In genomic region chr15:97455672-97456071, GRCm38 (mm10) we compare ENCODE assay signal across 14 mouse cellular contexts.
A peak's percentile ranks its signal among the peaks of the same experiment; 100 is the strongest.
DNase-seq lines count a peak whose midpoint lies in the region; ATAC-seq and TF ChIP-seq lines count a peak whose summit lies in the region.
"Had no signal": no experiment of that assay in that cellular context is flagged by ENCODE, and none has a peak within 500 bp of the region (broad histone marks: within the 10 kb centered on the region; RNA-seq: fewer than 3 reads in every experiment).

No protein-coding gene starts in this region.

- H3K27me3 ChIP-seq in lung, embryonic 14.5 days (ENCODE audit: insufficient read depth, low read length), result no peaks in the 10 kb centered on the region
- H3K27me3 ChIP-seq in MEL (ENCODE audit: control insufficient read depth in 1 of 2, insufficient read depth in 2 of 2, low read length in 2 of 2) (no peaks in the 10 kb centered on the region), myocyte (ENCODE audit: control insufficient read depth, insufficient read depth, insufficient read length) (peaks cover 3% of the 10 kb centered on the region)
- no peaks in the 10 kb centered on the region for H3K27me3 ChIP-seq in heart, embryonic 15.5 days
- H3K27me3 ChIP-seq in midbrain, embryonic 16.5 days (ENCODE audit: control insufficient read depth, insufficient read depth, low read depth, low read length), result no peaks in the 10 kb centered on the region
- H3K27me3 ChIP-seq in kidney, embryonic 16.5 days (ENCODE audit: insufficient read depth, low read length), result 0 out of 2 replicates have a peak, but pooled peaks cover 2% of the 10 kb centered on the region
- H3K27me3 ChIP-seq: hindbrain, embryonic 13.5 days; kidney, embryonic 15.5 days; liver, embryonic 15.5 days; midbrain, embryonic 15.5 days had no signal

- WGBS in lung, embryonic 14.5 days, result 45% methylated on average over 5 of the region's 5 CpGs
- WGBS in heart, embryonic 15.5 days, result 43% methylated on average over 5 of the region's 5 CpGs
- WGBS in midbrain, embryonic 16.5 days, result 71% methylated on average over 5 of the region's 5 CpGs
- 48% methylated on average over 5 of the region's 5 CpGs for WGBS in kidney, embryonic 16.5 days

- no peaks in the 10 kb centered on the region for H3K9me3 ChIP-seq in lung, embryonic 14.5 days (ENCODE audit: low read depth, low read length)
- H3K9me3 ChIP-seq in MEL (replicated peaks; ENCODE audit: insufficient read depth, low read length), result no peaks in the 10 kb centered on the region
- H3K9me3 ChIP-seq in heart, embryonic 15.5 days (replicated peaks), result no peaks in the 10 kb centered on the region
- H3K9me3 ChIP-seq in midbrain, embryonic 16.5 days (replicated peaks; ENCODE audit: control insufficient read depth, low read length, poor library complexity, severe bottlenecking), result no peaks in the 10 kb centered on the region
- H3K9me3 ChIP-seq in kidney, embryonic 16.5 days (ENCODE audit: low read length), result no peaks in the 10 kb centered on the region
- H3K9me3 ChIP-seq: hindbrain, embryonic 13.5 days; kidney, embryonic 15.5 days; liver, embryonic 15.5 days; midbrain, embryonic 15.5 days had no signal

- TF ChIP-seq RAD21 in MEL (IDR thresholded peaks at IDR 0.05; ENCODE audit: low read depth, low read length), result no peak

- no peaks in the 10 kb centered on the region for H3K36me3 ChIP-seq in lung, embryonic 14.5 days (ENCODE audit: insufficient read depth)
- H3K36me3 ChIP-seq in MEL (ENCODE audit: control insufficient read depth in 1 of 2, insufficient read depth in 2 of 2, low read length in 2 of 2), result no peaks in the 10 kb centered on the region
- H3K36me3 ChIP-seq in heart, embryonic 15.5 days, result no peaks in the 10 kb centered on the region
- H3K36me3 ChIP-seq in myocyte (ENCODE audit: control insufficient read depth, insufficient read depth), result no peaks in the 10 kb centered on the region
- no peaks in the 10 kb centered on the region for H3K36me3 ChIP-seq in midbrain, embryonic 16.5 days (ENCODE audit: control insufficient read depth, insufficient read depth, low read length)
- no peaks in the 10 kb centered on the region for H3K36me3 ChIP-seq in kidney, embryonic 16.5 days (ENCODE audit: insufficient read depth, low read length)
- H3K36me3 ChIP-seq: hindbrain, embryonic 13.5 days; kidney, embryonic 15.5 days; liver, embryonic 15.5 days; midbrain, embryonic 15.5 days had no signal

- H3K4me1 ChIP-seq in lung, embryonic 14.5 days (ENCODE audit: insufficient read depth), result no peaks in the 10 kb centered on the region
- H3K4me1 ChIP-seq in MEL (ENCODE audit: control insufficient read depth in 1 of 2, insufficient read depth in 2 of 2, low read length in 2 of 2), result peaks cover 0 to 3% of the 10 kb centered on the region in 2 experiments; a peak in 1 of 4 replicates
- H3K4me1 ChIP-seq in heart, embryonic 15.5 days (replicated peaks), result no peaks in the 10 kb centered on the region
- H3K4me1 ChIP-seq in midbrain, embryonic 16.5 days (ENCODE audit: control insufficient read depth, insufficient read depth, low read length), result no peaks in the 10 kb centered on the region
- no peaks in the 10 kb centered on the region for H3K4me1 ChIP-seq in kidney, embryonic 16.5 days (ENCODE audit: insufficient read depth, low read length)
- H3K4me1 ChIP-seq: hindbrain, embryonic 13.5 days; midbrain, embryonic 15.5 days had no signal

- H3K4me3 ChIP-seq in lung, embryonic 14.5 days (ENCODE audit: low read depth, low read length), result no peak overlapping the region
- H3K4me3 ChIP-seq in MEL (ENCODE audit: control insufficient read depth in 1 of 2, insufficient read depth in 1 of 2, low read depth in 2 of 2, low read length in 2 of 2) (no peak overlapping the region), myocyte (no peak overlapping the region)
- no peak overlapping the region for H3K4me3 ChIP-seq in heart, embryonic 15.5 days
- H3K4me3 ChIP-seq in midbrain, embryonic 16.5 days (ENCODE audit: low read depth, low read length), result no peak overlapping the region
- H3K4me3 ChIP-seq in kidney, embryonic 16.5 days (ENCODE audit: low read length), result no peak overlapping the region
- H3K4me3 ChIP-seq: hindbrain, embryonic 13.5 days; kidney, embryonic 15.5 days; left cerebral cortex, adult 2 months; liver, embryonic 15.5 days; midbrain, embryonic 15.5 days had no signal

- H3K9ac ChIP-seq in lung, embryonic 14.5 days, result no peak overlapping the region
- H3K9ac ChIP-seq in MEL (ENCODE audit: control insufficient read depth, low read depth, low read length, poor library complexity, severe bottlenecking), result no peak overlapping the region
- H3K9ac ChIP-seq in heart, embryonic 15.5 days, result no peak overlapping the region
- H3K9ac ChIP-seq in midbrain, embryonic 16.5 days (ENCODE audit: low read depth, low read length), result no peak overlapping the region
- H3K9ac ChIP-seq in kidney, embryonic 16.5 days (replicated peaks; ENCODE audit: low read length), result no peak overlapping the region
- H3K9ac ChIP-seq: hindbrain, embryonic 13.5 days; kidney, embryonic 15.5 days; liver, embryonic 15.5 days; midbrain, embryonic 15.5 days had no signal

- H3K27ac ChIP-seq in lung, embryonic 14.5 days (ENCODE audit: low read depth), result no peak overlapping the region
- no peak overlapping the region for H3K27ac ChIP-seq in MEL (ENCODE audit: control insufficient read depth, low read depth, low read length)
- no peak overlapping the region for H3K27ac ChIP-seq in heart, embryonic 15.5 days
- no peak overlapping the region for H3K27ac ChIP-seq in midbrain, embryonic 16.5 days (ENCODE audit: low read length)
- H3K27ac ChIP-seq in kidney, embryonic 16.5 days (ENCODE audit: low read length), result no peak overlapping the region
- H3K27ac ChIP-seq: hindbrain, embryonic 13.5 days; kidney, embryonic 15.5 days; left cerebral cortex, adult 2 months; liver, embryonic 15.5 days; midbrain, embryonic 15.5 days had no signal

- no peak for TF ChIP-seq CTCF in lung, embryonic 14.5 days (IDR thresholded peaks at IDR 0.05; ENCODE audit: low read depth)
- TF ChIP-seq CTCF in MEL (IDR thresholded peaks at IDR 0.05 in 2 of 3, conservative IDR thresholded peaks at IDR 0.05 in 1 of 3; ENCODE audit: control insufficient read depth in 1 of 3, insufficient read depth in 1 of 3, low read depth in 2 of 3, low read length in 3 of 3, poor library complexity in 1 of 3, severe bottlenecking in 1 of 3), result no peak

- no peak overlapping the region for H3K4me2 ChIP-seq in lung, embryonic 14.5 days
- no peak overlapping the region for H3K4me2 ChIP-seq in heart, embryonic 15.5 days
- H3K4me2 ChIP-seq in myocyte (ENCODE audit: low read depth), result no peak overlapping the region
- H3K4me2 ChIP-seq in midbrain, embryonic 16.5 days (ENCODE audit: low read length), result no peak overlapping the region
- H3K4me2 ChIP-seq in kidney, embryonic 16.5 days (replicated peaks; ENCODE audit: low read depth, low read length), result no peak overlapping the region
- H3K4me2 ChIP-seq: hindbrain, embryonic 13.5 days; kidney, embryonic 15.5 days; liver, embryonic 15.5 days; midbrain, embryonic 15.5 days had no signal

- no peak overlapping the region for H3ac ChIP-seq in myocyte (ENCODE audit: control insufficient read depth, insufficient read length)

- no peak for ATAC-seq in lung, embryonic 14.5 days (ENCODE audit: insufficient read depth)
- peak; percentile 39; the same call in 1 of the 2 replicates for ATAC-seq in heart, embryonic 15.5 days (replicated peaks; ENCODE audit: insufficient number of reproducible peaks, insufficient read depth, low FRiP score, low read depth)
- ATAC-seq in midbrain, embryonic 16.5 days, result no peak
- ATAC-seq in kidney, embryonic 16.5 days (ENCODE audit: low FRiP score, low TSS enrichment), result no peak
- ATAC-seq: midbrain, embryonic 15.5 days had no signal

- TF ChIP-seq EP300 in MEL (IDR thresholded peaks at IDR 0.05; ENCODE audit: low read depth in 1 of 2, low read length in 2 of 2), result no peak

- no peaks in the 10 kb centered on the region for H3K79me2 ChIP-seq in MEL (ENCODE audit: control insufficient read depth, insufficient read depth, low read length, poor library complexity)
- no peaks in the 10 kb centered on the region for H3K79me2 ChIP-seq in myocyte (ENCODE audit: control insufficient read depth, insufficient read depth)

- peak; percentile 39 for DNase-seq in lung, embryonic 14.5 days
- no peak for DNase-seq in lung, adult 18-20 months
- peak; percentile 29 for DNase-seq in MEL (ENCODE audit: low read depth, low spot score)
- DNase-seq in retina, embryonic 14.5 days (ENCODE audit: low spot score), result no peak
- DNase-seq: cerebellum, adult 8-10 months had no signal

- TF ChIP-seq POLR2A in MEL (IDR thresholded peaks at IDR 0.05; ENCODE audit: control insufficient read depth in 1 of 2, insufficient read depth in 1 of 2, low read depth in 1 of 2, low read length in 2 of 2, poor library complexity in 1 of 2) (no peak), myocyte (IDR thresholded peaks at IDR 0.05; ENCODE audit: insufficient read length, low read depth) (no peak)

TF ChIP-seq in MEL, 35 proteins besides CTCF, POLR2A, EP300 and RAD21:
- TF ChIP-seq NRF1 (IDR thresholded peaks at IDR 0.05; ENCODE audit: insufficient read depth, low read depth, low read length, poor library complexity, severe bottlenecking) (no peak), MAFK (IDR thresholded peaks at IDR 0.05; ENCODE audit: borderline replicate concordance, low read depth, low read length) (no peak), MAZ (IDR thresholded peaks at IDR 0.05; ENCODE audit: low read depth, low read length) (no peak), GATA1 (IDR thresholded peaks at IDR 0.05; ENCODE audit: low read depth, low read length) (0 out of 2 replicates have a peak, but pooled peaks have one; percentile 32)

TF ChIP-seq in myocyte, 11 proteins besides CTCF, POLR2A, EP300 and RAD21:
- TF ChIP-seq MAX (IDR thresholded peaks at IDR 0.05; ENCODE audit: low read depth), result no peak
- TF ChIP-seq CEBPB (IDR thresholded peaks at IDR 0.05; ENCODE audit: insufficient read depth, poor library complexity, severe bottlenecking), result no peak
- TF ChIP-seq SRF (IDR thresholded peaks at IDR 0.05; ENCODE audit: control insufficient read depth, insufficient read length, low read depth), result no peak
- no peak for TF ChIP-seq MYOG (IDR thresholded peaks at IDR 0.05; ENCODE audit: control insufficient read depth in 1 of 3, insufficient read depth in 1 of 3, insufficient read length in 2 of 3, low read depth in 2 of 3)
- no peak for TF ChIP-seq E2F4 (IDR thresholded peaks at IDR 0.05; ENCODE audit: insufficient read depth)
- TF ChIP-seq MYOD1 (IDR thresholded peaks at IDR 0.05; ENCODE audit: control insufficient read depth in 1 of 3, insufficient read length in 2 of 3, low read depth in 2 of 3), result peak in 2 of 3 experiments; percentile 56 to 61

Comparison
In these comparisons a context has a peak if more than half of its experiments do, and no peak if none do; other contexts are left out.
1. DNase-seq: peak in lung, embryonic 14.5 days (single experiment) and MEL (single experiment); none in lung, adult 18-20 months (0 of 2) and retina, embryonic 14.5 days (single experiment).